Mouse (Mus musculus): Measurements from ENCODE around the gene Ccr3.
"Not testable (repeated sequence)": the region's sequence is repeated elsewhere in the genome, so short reads cannot be mapped to it uniquely, and the experiment has no call there.

Ccr3 gene

GRCm38 (mm10) chr9:124021672-124022071 is at the start of gene Ccr3:
Ccr3 (plus strand) TSS chr9:124021972.
- DNase-seq (ENCODE audit: low spot score), result no peak

DNA sequence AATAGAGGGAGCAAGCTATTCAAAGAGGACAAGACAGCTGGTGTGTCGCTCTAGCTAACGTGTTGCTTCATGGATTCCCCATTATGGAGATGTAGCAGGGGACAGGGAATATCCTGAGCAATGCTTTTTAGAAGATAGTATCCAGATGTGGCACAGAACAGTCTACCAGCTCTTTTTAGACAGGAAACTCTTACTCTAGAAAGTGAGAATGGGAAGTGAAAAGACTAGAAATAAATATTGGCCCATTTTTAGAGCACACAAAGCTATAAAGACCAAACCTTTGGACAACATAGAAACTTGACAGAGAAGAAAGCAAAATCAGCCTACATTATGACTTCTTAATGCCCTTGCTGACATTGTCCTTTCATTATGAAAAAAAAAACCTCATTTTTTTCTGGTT is 46.1 kb upstream of the Ccr3 start:
- no peak for DNase-seq (ENCODE audit: low spot score)

DNA sequence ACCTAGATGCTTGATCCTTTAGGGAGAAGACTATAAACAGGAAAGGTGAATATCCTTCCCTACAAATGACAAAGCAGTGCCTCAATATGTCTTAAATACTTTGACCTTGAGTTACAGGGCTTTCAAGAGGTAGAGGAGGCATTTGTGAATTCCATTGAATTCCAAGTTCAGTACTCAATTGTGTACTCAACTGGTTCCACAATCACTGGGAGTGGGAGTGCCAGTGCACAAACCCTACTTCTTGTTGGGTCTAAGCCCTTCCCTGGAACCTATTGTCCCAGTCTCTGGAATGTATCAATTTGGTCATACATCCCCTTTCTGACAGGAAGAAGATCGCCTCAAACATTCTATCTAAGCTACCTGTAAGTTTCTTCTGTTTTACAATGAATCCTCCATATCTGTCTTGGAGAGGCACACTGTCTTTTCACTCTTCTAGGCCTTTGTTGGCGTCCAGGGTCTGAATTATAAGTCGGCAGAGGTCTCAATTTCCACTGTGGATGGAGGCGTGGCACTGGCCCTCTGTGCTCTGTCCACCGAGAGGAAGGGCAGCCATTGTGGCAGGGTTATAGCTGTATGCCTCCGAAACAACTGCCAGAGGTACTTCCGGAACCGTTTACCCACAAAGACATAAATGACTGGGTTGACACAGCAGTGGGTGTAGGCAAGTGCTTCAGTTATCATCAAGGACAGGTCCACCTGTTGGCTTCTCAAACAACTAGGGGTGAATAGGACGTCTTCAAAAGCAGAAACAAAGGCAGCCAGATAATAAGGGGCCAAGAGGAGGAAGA is 44.7 kb upstream of the Ccr3 start:
- no peak for DNase-seq (ENCODE audit: low spot score)

GRCm38 (mm10) chr9:123978308-123978707 is 43.5 kb upstream of the Ccr3 start, which contains the start of gene Ccr1l1:
Ccr1l1 (minus strand) TSS chr9:123978408.
- no peak for DNase-seq (ENCODE audit: low spot score)

GRCm38 (mm10) chr9:123980858-123981475 is 40.8 kb upstream of the Ccr3 start:
- not testable (repeated sequence) for DNase-seq (ENCODE audit: low spot score)

DNA sequence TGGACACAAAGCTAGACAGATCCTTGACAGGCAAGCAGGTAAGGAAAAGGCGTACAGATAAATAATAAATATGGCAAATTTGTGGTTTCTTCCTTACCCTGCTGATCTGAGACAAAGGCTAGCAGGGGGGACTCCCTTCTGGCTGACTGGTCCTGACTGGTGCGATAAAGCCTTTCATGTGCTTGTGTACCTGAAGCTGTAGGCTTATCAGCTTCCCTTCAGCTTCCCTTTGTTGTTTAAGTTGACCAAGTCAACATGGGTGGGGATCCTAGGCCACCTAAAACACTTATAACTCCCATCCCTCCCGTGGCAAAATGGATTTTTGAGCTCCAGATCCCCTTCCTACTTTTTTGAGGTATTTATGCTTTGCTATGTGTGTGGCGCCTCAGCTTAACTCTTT is 39.9 kb upstream of the Ccr3 start:
- DNase-seq (ENCODE audit: low spot score), result no peak

DNA sequence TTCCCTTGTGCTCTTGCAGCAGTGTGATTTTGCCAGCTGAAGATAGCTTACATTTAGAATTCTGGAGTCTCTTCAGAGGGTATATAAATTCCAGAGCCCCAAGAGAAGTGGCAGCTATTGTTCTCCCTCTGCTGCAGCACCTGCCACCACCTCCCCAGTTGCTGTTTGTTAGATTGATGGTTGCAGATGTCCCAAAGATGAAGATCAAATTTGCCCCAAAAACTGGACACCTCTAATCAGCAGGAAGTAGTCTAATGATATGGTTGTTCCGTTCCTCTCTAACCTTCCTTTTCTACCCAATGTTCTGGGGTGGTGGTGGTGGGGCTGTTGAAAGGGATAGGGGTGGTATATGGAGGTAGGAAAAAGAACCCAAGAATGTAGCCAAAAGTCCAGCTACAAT is 39.1 kb upstream of the Ccr3 start:
- DNase-seq (ENCODE audit: low spot score), result no peak

DNA sequence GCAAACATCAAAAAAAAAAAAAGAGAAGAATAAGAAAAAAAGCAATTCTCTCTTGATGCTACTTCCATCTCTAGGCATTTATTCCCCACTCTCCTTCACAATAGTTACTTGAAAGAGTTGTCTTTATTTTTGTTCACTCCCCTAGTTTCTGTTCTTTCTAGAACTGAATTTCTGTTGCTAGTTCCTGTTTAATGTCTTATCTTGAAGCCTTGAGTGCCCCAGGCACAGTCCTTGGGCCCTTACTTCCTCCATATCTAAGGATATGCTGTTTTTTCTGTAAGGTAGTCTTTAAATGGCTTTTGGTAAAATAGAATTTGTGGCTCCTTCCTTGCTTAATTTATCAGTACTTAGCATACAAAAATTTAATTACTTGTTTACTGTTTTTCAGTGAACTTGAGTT is 36.8 kb upstream of the Ccr3 start:
- no peak for DNase-seq (ENCODE audit: low spot score)

GRCm38 (mm10) chr9:123986217-123986616 is 35.6 kb upstream of the Ccr3 start:
- no peak for DNase-seq (ENCODE audit: low spot score)

GRCm38 (mm10) chr9:123989671-123990070 is 32.1 kb upstream of the Ccr3 start:
- DNase-seq (ENCODE audit: low spot score), result no peak

GRCm38 (mm10) chr9:123991312-123991906 is 30.4 kb upstream of the Ccr3 start:
- no peak for DNase-seq (ENCODE audit: low spot score)

DNA sequence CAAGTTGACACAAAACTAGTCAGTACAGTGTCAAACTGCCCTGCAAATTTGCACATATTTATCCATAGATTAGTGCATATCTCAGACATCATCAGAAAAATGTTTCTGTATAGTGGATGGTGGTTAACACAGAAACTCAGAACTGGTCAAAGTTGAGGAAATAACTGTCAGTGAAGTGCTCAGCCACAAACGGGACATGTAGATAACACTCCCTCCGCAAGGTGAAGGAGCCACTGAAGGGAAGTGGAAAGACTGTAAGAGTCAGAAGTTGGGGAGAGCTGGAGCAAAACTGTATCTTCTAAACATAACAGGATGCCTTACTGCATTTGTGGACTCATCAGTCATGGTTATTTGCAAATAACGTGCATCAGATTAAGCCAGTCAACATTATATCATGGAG is 24.1 kb upstream of the Ccr3 start:
- no peak for DNase-seq (ENCODE audit: low spot score)

GRCm38 (mm10) chr9:123999784-124000183 is 22.0 kb upstream of the Ccr3 start:
- no peak for DNase-seq (ENCODE audit: low spot score)

- no peak for DNase-seq (ENCODE audit: low spot score)
Observed at GRCm38 (mm10) chr9:124012691-124013090, 9.1 kb upstream of the Ccr3 start.

DNA sequence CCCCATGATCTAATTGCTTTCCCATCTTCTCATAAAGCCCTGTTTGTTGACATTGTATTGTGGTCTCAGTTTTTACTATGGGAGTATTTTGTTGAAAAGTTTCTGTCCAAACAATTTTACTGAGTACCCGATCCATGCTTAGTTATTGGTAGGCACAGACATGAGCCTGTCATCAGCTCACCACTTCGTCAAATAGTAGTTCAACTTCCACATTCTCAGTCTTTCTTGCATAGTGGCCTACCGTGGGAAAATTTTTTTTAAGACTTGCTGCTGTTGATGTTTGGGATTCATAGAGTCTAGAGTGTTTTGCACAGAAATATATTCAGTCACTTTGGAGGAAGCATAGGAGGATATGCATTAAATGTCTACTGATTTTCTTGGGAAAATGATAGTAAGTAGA is 8.5 kb upstream of the Ccr3 start:
- no peak for DNase-seq (ENCODE audit: low spot score)

DNA sequence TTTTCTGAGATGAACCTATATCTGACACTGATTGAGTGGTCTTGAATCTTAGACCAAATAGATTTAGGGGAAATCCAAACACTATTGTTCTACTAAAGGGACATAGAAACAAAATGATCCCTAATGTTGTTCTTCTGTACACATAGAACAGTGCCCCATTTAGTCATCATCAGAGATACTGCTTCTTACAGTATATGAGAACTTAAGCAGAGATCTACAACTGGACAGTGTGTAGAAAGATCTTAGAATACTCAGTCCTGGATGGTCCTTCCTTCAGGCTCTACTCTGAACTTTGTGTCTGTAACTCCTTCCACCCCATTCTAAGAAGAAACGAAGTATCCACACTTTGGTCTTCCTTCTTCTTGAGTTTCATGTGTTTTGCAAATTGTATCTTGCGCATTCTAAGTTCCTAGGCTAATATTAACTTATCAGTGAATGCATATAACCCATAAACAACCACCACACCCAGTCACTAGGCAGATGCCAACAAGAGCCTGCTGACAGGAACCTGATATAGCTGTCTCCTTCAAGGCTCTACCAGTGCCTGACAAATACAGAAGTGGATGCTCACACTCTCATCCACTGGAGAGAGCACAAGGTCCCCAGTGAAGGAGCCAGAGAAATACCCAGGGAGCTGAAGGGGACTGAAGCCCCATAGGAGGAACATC is 6.7 kb upstream of the Ccr3 start:
- no peak for DNase-seq (ENCODE audit: low spot score)

DNA sequence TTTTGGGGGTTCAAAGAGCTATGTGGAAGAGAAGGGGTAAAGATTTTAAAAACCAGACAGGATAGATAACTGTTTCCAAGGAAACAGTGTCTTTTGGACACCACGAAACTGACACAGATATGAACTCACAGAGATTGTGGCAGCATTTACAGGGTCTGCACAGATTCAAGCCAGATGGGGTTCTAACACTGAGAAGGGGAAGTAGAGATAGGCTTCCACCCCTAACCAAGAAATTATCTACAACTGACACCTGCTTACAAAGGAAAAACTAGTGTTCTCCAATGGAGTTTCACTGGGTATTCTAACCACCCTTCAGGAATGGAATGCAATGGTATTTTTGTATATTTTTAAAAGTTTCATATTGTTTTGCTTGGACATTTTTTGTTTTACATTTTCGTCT is 5.7 kb upstream of the Ccr3 start:
- DNase-seq (ENCODE audit: low spot score), result no peak

DNA sequence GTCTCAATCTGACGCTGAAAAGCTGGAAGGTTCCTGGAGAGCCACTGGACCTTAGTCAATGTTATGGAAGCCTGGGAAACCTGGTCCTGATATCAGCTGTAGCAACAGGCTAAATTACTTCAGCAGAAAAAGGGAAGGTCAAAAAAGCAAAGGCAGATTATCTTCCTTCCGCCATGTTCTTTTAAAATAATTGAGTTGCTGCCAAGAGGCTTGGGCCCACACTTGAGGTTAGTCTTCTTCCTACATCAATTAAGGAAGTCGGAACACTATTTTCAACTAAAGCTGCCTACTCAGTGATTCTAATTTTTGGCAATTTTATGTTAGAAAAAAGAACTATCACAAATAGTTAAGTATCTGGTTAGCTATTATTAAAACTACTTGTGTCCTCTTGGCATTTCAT is 1.9 kb upstream of the Ccr3 start:
- DNase-seq (ENCODE audit: low spot score), result no peak

GRCm38 (mm10) chr9:124033345-124033744 is 11.6 kb downstream of the Ccr3 start:
- peak; percentile 70 for DNase-seq (ENCODE audit: low spot score)

DNA sequence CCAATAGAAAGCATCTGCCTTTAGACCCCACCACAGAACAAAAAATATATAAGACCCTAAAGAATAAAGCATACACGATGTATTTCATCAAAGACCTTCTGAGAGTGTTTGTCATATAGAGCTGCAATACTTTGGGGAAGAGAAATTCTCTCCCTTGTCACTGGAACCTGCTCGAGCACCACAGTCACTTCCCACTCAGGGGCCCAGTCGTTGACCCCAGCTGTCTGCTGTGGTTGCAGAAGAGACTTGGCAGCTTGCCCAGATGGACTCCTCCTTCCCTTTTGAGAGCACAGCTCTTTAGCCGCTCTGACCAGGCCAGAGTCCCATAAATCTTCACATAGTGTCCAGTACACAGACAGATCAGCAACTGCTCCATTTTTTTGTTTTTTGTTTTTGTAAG is 15.9 kb downstream of the Ccr3 start:
- peak; percentile 24 for DNase-seq (ENCODE audit: low spot score)

DNA sequence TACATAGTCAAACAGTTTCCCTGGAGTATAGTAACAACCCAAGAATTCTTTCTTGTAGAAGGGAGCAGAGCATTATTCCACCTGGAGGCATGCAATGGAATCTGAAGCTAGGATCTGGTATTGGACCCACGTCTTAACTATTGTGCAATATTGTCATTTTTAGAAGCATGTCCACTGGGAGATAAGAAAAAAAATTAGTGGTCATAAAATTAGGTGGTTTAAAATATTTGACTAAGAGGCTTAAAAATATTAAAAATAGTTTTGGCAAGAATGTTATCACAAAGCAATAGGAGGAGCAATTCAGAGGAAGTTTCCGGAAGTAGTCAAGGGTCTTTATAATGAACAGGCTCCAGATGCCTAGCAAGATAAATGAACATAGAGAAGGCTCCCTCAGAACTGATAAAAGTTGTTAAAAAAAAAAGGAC is 16.4 kb downstream of the Ccr3 start:
- DNase-seq (ENCODE audit: low spot score), result no peak

DNA sequence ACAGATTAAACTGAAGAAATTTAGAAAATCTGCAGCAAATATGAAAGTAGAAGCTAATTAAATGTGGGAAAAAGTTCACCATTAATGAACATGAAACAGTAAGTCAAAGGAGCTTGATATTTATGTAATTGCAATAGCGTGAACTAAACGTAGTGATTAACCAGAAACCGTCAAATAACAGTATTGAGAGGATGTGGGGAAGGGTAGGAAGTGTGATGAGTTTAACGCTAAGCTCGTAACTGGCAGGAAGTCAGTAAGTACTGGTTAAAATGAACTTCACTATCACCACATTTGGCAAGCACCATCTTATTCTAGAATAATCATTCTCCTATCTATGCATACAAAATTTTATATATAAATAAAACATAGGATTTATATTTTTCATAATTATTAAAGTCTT is 17.2 kb downstream of the Ccr3 start:
- DNase-seq (ENCODE audit: low spot score), result no peak

GRCm38 (mm10) chr9:124040932-124041331 is 19.2 kb downstream of the Ccr3 start:
- DNase-seq (ENCODE audit: low spot score), result no peak
